Mouse (Mus musculus) heart, embryonic 15.5 days (tissue): ENCODE measurements around the gene Clpb. TPM values are rescaled to one million over a fixed set of nuclear protein-coding genes. Genes with fewer than 3 reads are reported as not detected.
A peak's percentile ranks its signal among the peaks of the same experiment; 100 is the strongest.
"Not testable (repeated sequence)": the region's sequence is repeated elsewhere in the genome, so short reads cannot be mapped to it uniquely, and the experiment has no call there.

Experiments
- ATAC-seq: fragments of 200-750 bp; cut with Nextera tagmentation; replicated peaks from 2 replicates; pipeline ENCODE4 v1.8.0; 2017; ENCODE audit warnings: low read depth, moderate TSS enrichment; ENCODE audit not compliant: insufficient number of reproducible peaks, insufficient read depth, low FRiP score
- H3K27ac ChIP-seq: fragments of 300-500 bp; sonication (generic); 2 replicates; pipeline ENCODE4 v1.5.1; 2015; ENCODE audit warnings: mild to moderate bottlenecking, inconsistent platforms
- H3K27me3 ChIP-seq: fragments of 300-500 bp; sonication (generic); 2 replicates; pipeline ENCODE4 v1.6.1; 2015; ENCODE audit warnings: inconsistent platforms
- H3K36me3 ChIP-seq: fragments of 300-500 bp; sonication (generic); 2 replicates; pipeline ENCODE4 v1.6.1; 2015; ENCODE audit warnings: mild to moderate bottlenecking, inconsistent platforms
- H3K4me1 ChIP-seq: fragments of 300-500 bp; sonication (generic); replicated peaks from 2 replicates; pipeline ENCODE4 v1.6.1; 2015; ENCODE audit warnings: inconsistent platforms
- H3K4me2 ChIP-seq: fragments of 300-500 bp; sonication (generic); 2 replicates; pipeline ENCODE4 v1.6.1; 2015; ENCODE audit warnings: inconsistent platforms, mild to moderate bottlenecking, moderate library complexity
- H3K4me3 ChIP-seq: fragments of 300-500 bp; sonication (generic); 2 replicates; pipeline ENCODE4 v1.5.1; 2015; ENCODE audit warnings: mild to moderate bottlenecking, inconsistent platforms
- H3K9ac ChIP-seq: fragments of 300-500 bp; sonication (generic); 2 replicates; pipeline ENCODE4 v1.6.1; 2015; ENCODE audit warnings: mild to moderate bottlenecking, inconsistent platforms
- H3K9me3 ChIP-seq: fragments of 300-500 bp; sonication (generic); replicated peaks from 2 replicates; pipeline ENCODE4 v1.6.1; 2016; ENCODE audit warnings: inconsistent platforms
- WGBS: fragments of 180-500 bp; shearing (Covaris S2); methylation state at CpG from one replicate; pipeline ENCODE4 v1.1.7; 2015; ENCODE audit warnings: mixed read lengths; 5-methylcytosine and 5-hydroxymethylcytosine counted together
- polyA plus RNA-seq: library from polyadenylated mRNA; unstranded; fragments of >200 nt; fragmentation: Nextera tagmentation; extraction: Ambion mirVana; gene quantifications from 2 replicates; pipeline ENCODE4 v1.2.1, GENCODE M21; 2015

Clpb gene
- polyA plus RNA-seq: 43.8 and 54.9 TPM in 2 replicates

- Histone ChIP-seq H3K4me2 (peak within 1 kb of the TSS; percentile 71), H3K36me3 (no peaks in the 10 kb centered on the region), H3K9me3 (no peaks in the 10 kb centered on the region), H3K27me3 (no peaks in the 10 kb centered on the region), H3K4me1 (peaks cover 12% of the 10 kb centered on the region), H3K9ac (peak within 1 kb of the TSS; percentile 56), H3K4me3 (peak within 1 kb of the TSS; percentile 75), H3K27ac (peak within 1 kb of the TSS; percentile 75)
- ATAC-seq: peak; percentile 97
- WGBS: 2% methylated on average over 49 of the region's 49 CpGs
These were observed at the start of gene Clpb for GRCm38 (mm10) chr7:101663514-101664159. Clpb (plus strand) TSS chr7:101663633.

- ATAC-seq: no peak
- no peak overlapping the region for H3K4me3 ChIP-seq
- H3K4me1 ChIP-seq: peaks cover 10% of the 10 kb centered on the region; the same call in 1 of the 2 replicates
- H3K9ac ChIP-seq: no peak overlapping the region
- H3K27ac ChIP-seq: no peak overlapping the region
- no peaks in the 10 kb centered on the region for H3K9me3 ChIP-seq
- WGBS: 75% methylated on average over 7 of the region's 7 CpGs
- no peak overlapping the region for H3K4me2 ChIP-seq
- no peaks in the 10 kb centered on the region for H3K36me3 ChIP-seq
- no peaks in the 10 kb centered on the region for H3K27me3 ChIP-seq
These were observed 48.0 kb upstream of the Clpb start for GRCm38 (mm10) chr7:101615406-101615805.

- Histone ChIP-seq H3K4me3 (no peak overlapping the region), H3K36me3 (no peaks in the 10 kb centered on the region), H3K9me3 (no peaks in the 10 kb centered on the region), H3K9ac (no peak overlapping the region), H3K27ac (no peak overlapping the region), H3K4me2 (no peak overlapping the region), H3K4me1 (peaks cover 10% of the 10 kb centered on the region; the same call in 1 of the 2 replicates), H3K27me3 (no peaks in the 10 kb centered on the region)
- 67% methylated on average over 6 of the region's 6 CpGs for whole genome bisulfite sequencing
- ATAC-seq: no peak
These were observed 47.1 kb upstream of the Clpb start for GRCm38 (mm10) chr7:101616136-101616835.

- H3K4me3 ChIP-seq: no peak overlapping the region
- no peaks in the 10 kb centered on the region for H3K36me3 ChIP-seq
- H3K4me2 ChIP-seq: no peak overlapping the region
- no peak overlapping the region for H3K9ac ChIP-seq
- H3K27me3 ChIP-seq: no peaks in the 10 kb centered on the region
- H3K27ac ChIP-seq: no peak overlapping the region
- no peaks in the 10 kb centered on the region for H3K9me3 ChIP-seq
- no peak for ATAC-seq
- peaks cover 10% of the 10 kb centered on the region; the same call in 1 of the 2 replicates for H3K4me1 ChIP-seq
- WGBS: 74% methylated on average over 10 of the region's 10 CpGs
These were observed 45.8 kb upstream of the Clpb start for GRCm38 (mm10) chr7:101617438-101618165.

GRCm38 (mm10) chr7:101618273-101618672 lies 45.2 kb upstream of the Clpb start:
- H3K27me3 ChIP-seq: no peaks in the 10 kb centered on the region
- H3K36me3 ChIP-seq: no peaks in the 10 kb centered on the region
- H3K4me2 ChIP-seq: no peak overlapping the region
- WGBS: 64% methylated on average over 7 of the region's 7 CpGs
- H3K9me3 ChIP-seq: no peaks in the 10 kb centered on the region
- no peak overlapping the region for H3K9ac ChIP-seq
- H3K4me1 ChIP-seq: peaks cover 10% of the 10 kb centered on the region; the same call in 1 of the 2 replicates
- H3K4me3 ChIP-seq: no peak overlapping the region
- no peak overlapping the region for H3K27ac ChIP-seq
- no peak for ATAC-seq

- WGBS: 26% methylated on average over 4 of the region's 4 CpGs
- no peak overlapping the region for H3K4me3 ChIP-seq
- H3K9ac ChIP-seq: no peak overlapping the region
These were observed 43.1 kb upstream of the Clpb start for GRCm38 (mm10) chr7:101620373-101620772.

GRCm38 (mm10) chr7:101621861-101622260 lies 41.6 kb upstream of the Clpb start:
- not testable (repeated sequence) for H3K4me2 ChIP-seq, H3K9ac ChIP-seq, H3K27me3 ChIP-seq, H3K4me3 ChIP-seq, H3K36me3 ChIP-seq, ATAC-seq, H3K27ac ChIP-seq, H3K9me3 ChIP-seq
- H3K4me1 ChIP-seq: peaks cover 10% of the 10 kb centered on the region; the same call in 1 of the 2 replicates
- WGBS: 75% methylated on average over 4 of the region's 4 CpGs

More at GRCm38 (mm10) chr7:101620373-101620772, 43.1 kb upstream of the Clpb start:
- H3K27me3 ChIP-seq: no peaks in the 10 kb centered on the region
- no peak for ATAC-seq
- no peaks in the 10 kb centered on the region for H3K36me3 ChIP-seq
- H3K9me3 ChIP-seq: no peaks in the 10 kb centered on the region
- H3K4me2 ChIP-seq: no peak overlapping the region
- peaks cover 10% of the 10 kb centered on the region; the same call in 1 of the 2 replicates for H3K4me1 ChIP-seq
- H3K27ac ChIP-seq: no peak overlapping the region

GRCm38 (mm10) chr7:101624283-101624682 lies 39.1 kb upstream of the Clpb start:
- Histone ChIP-seq H3K4me3 (no peak overlapping the region), H3K27ac (no peak overlapping the region), H3K9me3 (no peaks in the 10 kb centered on the region), H3K9ac (no peak overlapping the region), H3K4me2 (no peak overlapping the region), H3K27me3 (no peaks in the 10 kb centered on the region), H3K4me1 (no peaks in the 10 kb centered on the region), H3K36me3 (no peaks in the 10 kb centered on the region)
- 46% methylated on average over 6 of the region's 6 CpGs for WGBS
- ATAC-seq: no peak

GRCm38 (mm10) chr7:101627166-101627565 lies 36.3 kb upstream of the Clpb start:
- not testable (repeated sequence) for H3K27ac ChIP-seq, H3K27me3 ChIP-seq, H3K9me3 ChIP-seq, H3K4me3 ChIP-seq, ATAC-seq, H3K4me2 ChIP-seq, H3K4me1 ChIP-seq, H3K9ac ChIP-seq, H3K36me3 ChIP-seq
- 64% methylated on average over 7 of the region's 7 CpGs for WGBS

- H3K4me2 ChIP-seq: no peak overlapping the region
- H3K27me3 ChIP-seq: no peaks in the 10 kb centered on the region
- no peaks in the 10 kb centered on the region for H3K36me3 ChIP-seq
- 49% methylated on average over 2 of the region's 2 CpGs for WGBS
- ATAC-seq: no peak
- H3K9ac ChIP-seq: no peak overlapping the region
- H3K9me3 ChIP-seq: no peaks in the 10 kb centered on the region
- no peak overlapping the region for H3K27ac ChIP-seq
- no peak overlapping the region for H3K4me3 ChIP-seq
- H3K4me1 ChIP-seq: no peaks in the 10 kb centered on the region
These were observed 35.0 kb upstream of the Clpb start for GRCm38 (mm10) chr7:101628481-101628880.

GRCm38 (mm10) chr7:101633629-101634177 lies 29.7 kb upstream of the Clpb start:
- no peaks in the 10 kb centered on the region for H3K9me3 ChIP-seq
- H3K4me2 ChIP-seq: no peak overlapping the region
- H3K27ac ChIP-seq: no peak overlapping the region
- no peaks in the 10 kb centered on the region for H3K36me3 ChIP-seq
- H3K27me3 ChIP-seq: no peaks in the 10 kb centered on the region
- H3K9ac ChIP-seq: no peak overlapping the region
- 69% methylated on average over 8 of the region's 8 CpGs for WGBS
- no peak for ATAC-seq
- no peaks in the 10 kb centered on the region for H3K4me1 ChIP-seq
- H3K4me3 ChIP-seq: no peak overlapping the region
